Mouse (Mus musculus): Measurements from ENCODE around the gene Gm10722.
"Not testable (repeated sequence)": the region's sequence is repeated elsewhere in the genome, so short reads cannot be mapped to it uniquely, and the experiment has no call there.

- TF ChIP-seq CTCF (IDR thresholded peaks at IDR 0.05; ENCODE audit: low read depth); EP300 (optimal IDR thresholded peaks at IDR 0.05): not testable (repeated sequence)
Observed at GRCm38 (mm10) chr9:3015896-3016295, 15.2 kb downstream of the Gm10722 start.

All from stomach, postnatal 0 days (tissue).